Mouse (Mus musculus) activated CD4-positive, CD25-positive, alpha-beta regulatory T cell (primary cell): ENCODE data around the gene BC030499. TPM values are rescaled to one million over a fixed set of nuclear protein-coding genes. Genes with fewer than 3 reads are reported as not detected.

ENCODE experiments used
- polyA plus RNA-seq, 2 experiments: library from polyadenylated mRNA; unstranded; fragments of 100-300 nt; shearing (Covaris generic); gene quantifications; one replicate each; pipeline ENCODE4 v1.2.1; 2017

BC030499 gene
- under 1 TPM; 0.27 to 0.36 TPM for polyA plus RNA-seq

DNA sequence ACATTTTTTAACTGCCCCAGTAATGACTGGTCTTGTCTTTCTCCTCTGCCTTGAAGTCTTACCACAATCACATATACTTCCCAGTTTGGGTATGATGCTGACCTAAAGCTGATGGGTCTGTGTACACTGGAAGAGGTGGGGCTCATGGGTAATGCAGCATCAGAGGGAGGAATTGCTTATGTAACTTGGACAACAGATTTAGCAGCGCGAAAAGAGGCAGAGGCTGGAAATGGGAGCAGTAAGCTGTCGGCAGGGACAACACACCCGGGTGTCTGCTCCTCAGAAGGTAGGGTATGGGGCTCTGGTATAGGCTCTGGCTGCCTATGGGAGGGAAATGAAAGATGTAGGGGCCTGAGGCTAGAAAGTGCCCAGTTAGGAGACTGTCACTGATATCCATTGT is at the start of gene BC030499:
Gene BC030499, plus strand, starts transcription at position 188 of the 400 bp plus-strand sequence.

DNA sequence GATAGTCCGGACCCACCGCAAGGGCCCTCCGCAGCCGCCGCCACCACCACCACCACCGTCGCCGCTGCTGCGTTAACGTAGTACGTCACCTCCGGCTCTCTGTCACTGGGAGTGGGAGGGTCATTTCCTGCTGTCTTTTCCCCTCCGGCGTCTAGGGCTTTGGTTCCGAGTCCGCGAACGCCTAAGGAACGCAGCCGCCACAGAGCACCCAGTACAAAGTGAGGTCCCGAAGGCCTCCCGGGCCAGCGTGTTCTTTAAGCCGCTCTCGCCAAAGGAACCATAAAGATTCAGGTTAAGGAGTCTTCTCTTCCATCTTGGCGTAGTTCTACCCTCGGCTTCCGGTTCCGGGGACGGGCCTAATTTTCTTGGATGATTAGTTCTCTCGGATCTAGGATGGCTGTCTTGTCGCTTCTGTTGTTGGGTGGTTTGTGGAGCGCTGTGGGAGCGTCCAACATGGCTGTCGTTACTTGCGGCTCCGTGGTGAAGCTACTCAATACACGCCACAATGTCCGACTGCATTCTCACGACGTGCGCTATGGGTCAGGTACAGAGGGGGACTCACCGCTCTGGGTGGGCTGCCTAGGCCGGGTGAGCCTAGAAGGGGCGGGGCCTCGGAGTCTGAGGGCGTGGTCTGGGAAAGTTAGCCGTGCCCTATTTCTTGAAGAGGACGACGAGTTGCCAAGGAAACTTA is 44.9 kb upstream of the BC030499 start, which contains the start of the genes Sdf2 and Supt6:
Gene Sdf2, plus strand, starts transcription at position 120 of the 691 bp plus-strand sequence.
Gene Supt6, minus strand, starts transcription at position 361 of the 691 bp plus-strand sequence.

DNA sequence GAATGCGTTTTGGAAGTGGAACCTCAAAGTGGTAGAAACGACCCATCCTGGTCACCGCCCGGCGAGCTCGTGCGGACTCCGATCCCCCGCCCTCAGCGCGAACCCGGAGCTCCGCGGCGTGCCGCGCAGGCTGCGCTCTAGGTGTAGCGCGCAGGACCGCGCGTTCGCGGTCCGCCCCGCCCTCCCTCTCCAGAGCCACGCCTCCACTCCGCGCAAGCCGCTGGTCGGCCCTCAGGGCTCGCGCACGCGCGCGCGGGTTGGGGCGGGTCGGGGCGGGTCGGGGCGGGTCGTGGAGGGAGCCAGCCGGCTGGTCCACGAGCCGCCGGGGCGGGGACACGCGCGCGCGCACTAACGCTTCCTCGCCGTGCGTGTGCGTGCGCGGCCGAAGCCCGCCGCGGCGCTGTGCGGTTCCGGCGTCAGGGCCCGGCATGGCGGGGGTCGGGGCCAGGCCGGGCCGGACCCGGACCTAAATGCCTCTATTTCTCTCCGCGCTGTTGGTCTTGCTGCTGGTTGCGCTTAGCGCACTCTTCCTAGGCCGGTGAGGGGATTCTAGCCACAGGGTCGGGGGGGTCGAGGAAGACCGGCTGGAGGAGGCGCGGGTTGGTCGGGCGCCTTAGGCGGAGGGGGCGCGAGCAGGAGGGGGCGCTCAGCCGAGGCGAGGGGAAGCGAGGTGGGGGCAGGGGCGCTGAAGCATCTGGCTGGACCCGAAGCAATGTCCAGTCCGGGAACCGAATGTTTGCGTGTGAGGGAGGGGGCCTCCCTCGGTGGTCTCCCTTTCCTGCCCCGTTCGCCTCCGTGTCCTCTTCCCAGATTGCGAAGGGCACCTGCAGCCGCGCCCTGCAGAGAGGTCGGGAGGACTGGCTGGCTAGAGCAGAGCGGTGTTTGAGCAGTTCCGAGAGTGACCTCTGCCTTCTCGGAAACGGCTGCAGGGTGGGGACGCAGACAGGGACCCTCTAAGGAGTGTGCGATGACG is 29.0 kb upstream of the BC030499 start, which contains the start of gene 2610507B11Rik:
Gene 2610507B11Rik, plus strand, starts transcription at position 373 of the 973 bp plus-strand sequence.

DNA sequence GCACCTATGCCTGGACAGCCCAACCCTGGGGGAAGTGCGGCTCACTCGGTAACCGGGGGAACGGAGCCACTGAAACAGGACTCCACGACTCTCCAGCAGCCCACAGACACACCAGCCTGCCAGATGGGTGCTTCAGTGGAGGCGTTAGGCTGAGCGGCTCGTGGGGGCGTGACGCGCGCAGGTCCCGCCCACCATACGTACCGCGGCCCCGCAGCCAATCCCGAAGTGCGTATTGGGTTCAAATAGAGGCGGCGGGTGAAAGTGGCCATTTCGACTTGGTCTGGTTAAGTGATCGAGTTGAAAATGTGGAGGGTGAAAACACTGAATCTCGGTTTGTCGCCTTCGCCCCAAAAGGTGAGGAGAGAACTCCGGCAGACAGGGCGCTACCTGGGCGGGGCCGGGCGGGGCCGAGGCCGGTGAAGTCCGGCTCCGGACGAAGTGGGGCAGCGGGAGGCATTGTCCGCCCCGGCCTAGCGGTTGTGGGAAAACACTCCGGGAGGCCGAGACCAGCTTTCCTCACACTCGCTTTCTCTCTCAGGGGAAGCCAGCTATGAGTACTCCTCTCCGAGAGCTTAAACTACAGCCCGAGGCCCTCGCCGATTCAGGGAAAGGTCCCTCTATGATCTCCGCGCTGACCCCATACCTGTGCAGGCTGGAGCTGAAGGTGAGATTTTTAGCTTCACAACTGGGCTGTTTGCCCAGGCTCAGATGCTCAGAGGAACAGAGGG is 10.9 kb downstream of the BC030499 start, which contains the start of gene Spag5:
Gene Spag5, plus strand, starts transcription at position 173 of the 728 bp plus-strand sequence.

DNA sequence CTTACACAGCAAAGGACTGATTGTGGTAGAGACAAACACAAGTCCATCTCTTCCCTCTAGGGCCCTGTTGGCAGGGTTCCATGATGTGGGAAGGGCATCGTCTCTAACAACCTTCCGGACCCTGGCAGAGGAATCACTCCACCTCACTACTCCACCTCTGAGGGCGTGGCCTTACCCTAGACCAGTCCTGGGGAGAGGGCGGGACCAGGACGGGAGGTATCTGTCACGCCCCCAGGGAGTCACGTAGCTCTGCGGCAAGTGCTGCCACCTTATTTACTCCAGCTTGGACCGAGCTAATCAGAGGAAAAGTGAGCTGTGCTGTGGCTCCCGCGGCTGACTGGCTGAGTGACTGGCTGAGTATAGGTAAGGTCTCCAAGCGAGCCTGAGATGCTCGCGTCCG is 32.2 kb downstream of the BC030499 start, which contains the start of gene Aldoc:
Gene Aldoc, plus strand, starts transcription at position 109 of the 400 bp plus-strand sequence.

GRCm38 (mm10) chr11:78327634-78328511 is 37.2 kb downstream of the BC030499 start, which contains the start of gene Pigs:
TSS of gene Pigs (plus strand) at chr11:78328415.

DNA sequence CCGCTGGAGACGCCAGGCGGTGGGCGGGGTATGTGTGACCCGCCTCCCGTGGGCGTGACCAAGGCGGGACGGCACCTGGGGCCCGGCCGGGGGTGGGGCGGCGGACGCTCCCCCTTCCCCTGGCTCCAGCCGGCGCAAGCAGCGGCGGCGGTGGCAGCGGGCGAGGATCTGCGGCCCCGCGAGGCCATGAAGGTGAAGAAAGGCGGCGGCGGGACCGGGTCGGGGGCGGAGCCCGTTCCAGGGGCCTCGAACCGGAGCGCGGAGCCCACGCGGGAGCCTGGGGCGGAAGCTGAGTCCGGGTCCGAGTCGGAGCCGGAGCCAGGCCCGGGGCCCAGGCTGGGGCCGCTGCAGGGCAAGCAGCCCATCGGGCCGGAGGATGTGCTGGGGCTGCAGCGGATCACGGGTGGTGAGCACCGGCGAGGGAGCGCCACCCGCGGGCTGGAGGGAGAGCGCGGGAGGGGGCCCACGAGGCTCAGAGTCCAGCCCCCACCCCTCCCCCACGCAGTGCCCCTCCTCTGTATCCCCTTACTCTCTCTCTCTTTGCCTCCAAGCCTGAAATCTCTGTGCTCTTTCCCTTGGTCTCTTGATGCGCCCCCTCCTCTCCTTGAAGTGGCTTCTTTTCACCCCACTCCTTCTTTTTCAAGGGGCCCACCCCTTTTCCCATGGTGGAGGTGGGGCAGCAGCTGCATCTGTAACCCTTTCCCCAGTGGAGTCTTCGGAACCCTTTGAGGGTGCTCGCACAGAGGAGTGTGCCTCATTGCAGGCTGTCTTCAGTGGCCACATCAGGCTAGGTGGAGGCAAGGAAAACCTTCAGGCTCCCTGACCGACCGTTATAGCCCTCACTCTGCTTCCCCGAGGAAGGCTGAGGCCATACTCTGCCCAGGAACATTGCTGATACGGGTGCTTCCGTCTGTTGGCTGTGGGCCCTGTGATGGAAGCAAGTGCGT is 53.0 kb downstream of the BC030499 start, which contains the start of gene Unc119:
Gene Unc119, plus strand, starts transcription at position 102 of the 947 bp plus-strand sequence.

Other genes with a start within 250 kb of the BC030499 start
- 10 to 100 TPM; 23.1 to 27.6 TPM for gene Eral1, start 210.5 kb upstream of the BC030499 start, polyA plus RNA-seq
- gene Fam222b, start 196.2 kb upstream of the BC030499 start, polyA plus RNA-seq, result 10 to 100 TPM; 15.3 to 18.3 TPM
- gene Traf4, start 125.3 kb upstream of the BC030499 start, polyA plus RNA-seq, result 10 to 100 TPM; 33.0 to 39.8 TPM
- 10 to 100 TPM in 1 of 2 experiments, 1 to 10 TPM in 1; 9.3 to 10.9 TPM for gene Nek8, start 114.2 kb upstream of the BC030499 start, polyA plus RNA-seq
- gene Tlcd1, start 114.1 kb upstream of the BC030499 start, polyA plus RNA-seq, result 1 to 10 TPM; 4.7 to 5.4 TPM
- gene Rpl23a, start 107.3 kb upstream of the BC030499 start, polyA plus RNA-seq, result 1,000 to 10,000 TPM; 1,180 to 2,194 TPM
- under 1 TPM; 0.91 to 0.97 TPM for gene Rab34, start 102.4 kb upstream of the BC030499 start, polyA plus RNA-seq
- under 1 TPM; 0.29 to 0.55 TPM for gene Proca1, start 97.4 kb upstream of the BC030499 start, polyA plus RNA-seq
- 10 to 100 TPM; 78.8 to 95.9 TPM for gene Sdf2, start 45.1 kb upstream of the BC030499 start, polyA plus RNA-seq
- gene Supt6, start 44.9 kb upstream of the BC030499 start, polyA plus RNA-seq, result 10 to 100 TPM; 15.5 to 29.0 TPM
- 10 to 100 TPM; 40.4 to 65.7 TPM for gene 2610507B11Rik, start 29.1 kb upstream of the BC030499 start, polyA plus RNA-seq
- 1 to 10 TPM; 5.3 to 6.0 TPM for gene Spag5, start 10.7 kb downstream of the BC030499 start, polyA plus RNA-seq
- 10 to 100 TPM in 1 of 2 experiments, 1 to 10 TPM in 1; 2.4 to 12.9 TPM for gene Aldoc, start 32.1 kb downstream of the BC030499 start, polyA plus RNA-seq
- gene Pigs, start 37.6 kb downstream of the BC030499 start, polyA plus RNA-seq, result 100 to 1,000 TPM in 1 of 2 experiments, 10 to 100 TPM in 1; 70.7 to 114 TPM
- 100 to 1,000 TPM in 1 of 2 experiments, 10 to 100 TPM in 1; 57.5 to 101 TPM for gene Unc119, start 52.6 kb downstream of the BC030499 start, polyA plus RNA-seq
- not detected for gene Foxn1, start 95.7 kb downstream of the BC030499 start, polyA plus RNA-seq
- gene Slc13a2, start 131.4 kb downstream of the BC030499 start, polyA plus RNA-seq, result not detected
- 1 to 10 TPM in 1 of 2 experiments, under 1 TPM in 1; 0.78 to 1.3 TPM for gene Slc46a1, start 174.9 kb downstream of the BC030499 start, polyA plus RNA-seq
- gene Sarm1, start 206.9 kb downstream of the BC030499 start, polyA plus RNA-seq, result 1 to 10 TPM; 1.8 to 2.3 TPM
- not detected for gene Vtn, start 208.2 kb downstream of the BC030499 start, polyA plus RNA-seq
- under 1 TPM in 1 of 2 experiments, not detected in 1; 0.34 TPM for gene Sebox, start 212.6 kb downstream of the BC030499 start, polyA plus RNA-seq
- 10 to 100 TPM; 36.5 to 43.8 TPM for gene Tmem199, start 221.3 kb downstream of the BC030499 start, polyA plus RNA-seq
- gene Poldip2, start 221.4 kb downstream of the BC030499 start, polyA plus RNA-seq, result 10 to 100 TPM; 37.7 to 57.4 TPM
- 10 to 100 TPM; 11.1 to 19.9 TPM for gene Tnfaip1, start 245.5 kb downstream of the BC030499 start, polyA plus RNA-seq
- 100 to 1,000 TPM; 104 to 119 TPM for gene Ift20, start 245.5 kb downstream of the BC030499 start, polyA plus RNA-seq